Mouse (Mus musculus) c-Kit-negative CD71-positive TER-119-positive erythroid progenitor cells, embryonic 14.5 days (primary cell): ENCODE data around the gene Lrrc15.

ENCODE experiments used
- DNase-seq: peaks from one replicate; pipeline ENCODE4 v3.0.0-alpha.2; 2013; ENCODE audit warnings: low read depth, low spot score

The Lrrc15 gene

GRCm38 (mm10) chr16:30238791-30239190 is 44.3 kb downstream of the Lrrc15 start:
- no peak for DNase-seq

- no peak for DNase-seq
These were observed 46.9 kb downstream of the Lrrc15 start for GRCm38 (mm10) chr16:30236091-30236699.

- DNase-seq, result no peak
These were observed 47.5 kb downstream of the Lrrc15 start for GRCm38 (mm10) chr16:30235577-30235976.

GRCm38 (mm10) chr16:30234636-30235546 is 48.2 kb downstream of the Lrrc15 start:
- no peak for DNase-seq

GRCm38 (mm10) chr16:30234077-30234476 is 49.0 kb downstream of the Lrrc15 start:
- no peak for DNase-seq

- DNase-seq, result no peak
These were observed 51.0 kb downstream of the Lrrc15 start for GRCm38 (mm10) chr16:30231882-30232604.

- DNase-seq, result no peak
These were observed 55.7 kb downstream of the Lrrc15 start for GRCm38 (mm10) chr16:30227352-30227751.

- no peak for DNase-seq
These were observed 61.8 kb downstream of the Lrrc15 start for GRCm38 (mm10) chr16:30221161-30221782.
